Mouse (Mus musculus): ENCODE results near the gene Mthfd2. TPM values are rescaled to one million over a fixed set of nuclear protein-coding genes. Genes with fewer than 3 reads are reported as not detected.
"Not testable (repeated sequence)": the region's sequence is repeated elsewhere in the genome, so short reads cannot be mapped to it uniquely, and the experiment has no call there.

Gene Mthfd2
- polyA plus RNA-seq, 1 experiment from 2014 or later, result 112 TPM

DNA sequence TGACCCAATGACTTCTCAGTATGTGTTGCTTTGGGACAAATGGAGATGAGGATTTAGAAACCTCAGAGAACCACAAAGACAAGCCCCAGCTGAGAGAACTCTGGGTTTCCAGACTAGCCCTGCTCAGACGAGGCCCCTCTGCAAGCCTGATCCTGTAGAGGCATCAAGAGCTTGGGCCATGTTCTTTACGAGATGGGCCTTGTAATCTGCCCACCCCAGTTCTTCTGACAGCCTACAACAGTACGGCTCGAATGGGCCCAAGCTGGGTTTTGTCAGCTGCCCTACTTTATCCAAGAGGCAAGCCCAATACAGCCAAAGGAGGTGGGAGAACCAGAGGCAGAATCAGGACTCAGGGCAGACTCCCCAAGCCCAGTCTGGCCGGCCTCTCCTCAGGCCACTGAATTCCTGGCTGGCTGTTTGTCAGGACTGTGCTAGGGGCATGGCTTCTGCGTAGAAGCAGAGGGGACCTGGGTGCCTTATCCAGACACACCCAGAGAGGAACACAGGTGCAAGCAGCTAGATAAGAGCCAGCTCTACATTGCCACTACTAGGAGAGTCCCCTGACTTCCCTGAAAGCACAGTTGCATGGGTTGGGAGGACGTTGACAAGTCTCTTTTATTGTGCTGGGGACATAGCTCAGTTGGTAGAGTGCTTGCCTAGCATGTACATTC lies 25.9 kb upstream of the Mthfd2 start:
- H3K4me1 ChIP-seq, result peaks cover 74% of the 10 kb centered on the region

GRCm38 (mm10) chr6:83350851-83351405 lies 25.2 kb upstream of the Mthfd2 start:
- H3K9me3 ChIP-seq (replicated peaks), result no peaks in the 10 kb centered on the region
- H3K4me2 ChIP-seq, result peak overlapping the region; percentile 76
- no peaks in the 10 kb centered on the region for H3K27me3 ChIP-seq (replicated peaks)
- no peak for ATAC-seq
- peak overlapping the region; percentile 83 for H3K4me3 ChIP-seq
- H3K4me1 ChIP-seq, result peaks cover 69% of the 10 kb centered on the region
- H3K27ac ChIP-seq, result peak overlapping the region; percentile 98
- WGBS (ENCODE audit: insufficient replicate concordance), result 75% methylated on average over 16 of the region's 16 CpGs
- H3K36me3 ChIP-seq, result peaks cover 61% of the 10 kb centered on the region
- peak overlapping the region; percentile 95 for H3K9ac ChIP-seq

More for the DNA sequence above, 25.9 kb upstream of the Mthfd2 start:
- H3K27me3 ChIP-seq (replicated peaks), result no peaks in the 10 kb centered on the region
- no peaks in the 10 kb centered on the region for H3K9me3 ChIP-seq (replicated peaks)
- H3K27ac ChIP-seq, result peak overlapping the region; percentile 98
- peak overlapping the region; percentile 95 for H3K9ac ChIP-seq
- peaks cover 67% of the 10 kb centered on the region for H3K36me3 ChIP-seq
- 16% methylated on average over 7 of the region's 7 CpGs for WGBS (ENCODE audit: insufficient replicate concordance)
- peak overlapping the region; percentile 83 for H3K4me3 ChIP-seq
- peak; percentile 96 for ATAC-seq
- H3K4me2 ChIP-seq, result peak overlapping the region; percentile 76

GRCm38 (mm10) chr6:83350172-83350571 lies 24.5 kb upstream of the Mthfd2 start:
- ATAC-seq, result no peak
- H3K4me2 ChIP-seq, result peak overlapping the region; percentile 76
- H3K4me3 ChIP-seq, result peak overlapping the region; percentile 83
- H3K27me3 ChIP-seq (replicated peaks), result no peaks in the 10 kb centered on the region
- peak overlapping the region; percentile 98 for H3K27ac ChIP-seq
- peaks cover 61% of the 10 kb centered on the region for H3K4me1 ChIP-seq
- peaks cover 58% of the 10 kb centered on the region for H3K36me3 ChIP-seq
- H3K9me3 ChIP-seq (replicated peaks), result no peaks in the 10 kb centered on the region
- peak overlapping the region; percentile 95 for H3K9ac ChIP-seq
- 72% methylated on average over 7 of the region's 7 CpGs for WGBS (ENCODE audit: insufficient replicate concordance)

- WGBS (ENCODE audit: insufficient replicate concordance), result under 1% methylated on average over 50 of the region's 53 CpGs
- H3K4me1 ChIP-seq, result peaks cover 54% of the 10 kb centered on the region
- peaks cover 54% of the 10 kb centered on the region for H3K36me3 ChIP-seq
- H3K9ac ChIP-seq, result peak overlapping the region; percentile 95
- no peaks in the 10 kb centered on the region for H3K27me3 ChIP-seq (replicated peaks)
- H3K27ac ChIP-seq, result peak overlapping the region; percentile 98
- peak overlapping the region; percentile 83 for H3K4me3 ChIP-seq
- H3K9me3 ChIP-seq (replicated peaks), result no peaks in the 10 kb centered on the region
- H3K4me2 ChIP-seq, result peak overlapping the region; percentile 76
- peak; percentile 78 for ATAC-seq
Measured at GRCm38 (mm10) chr6:83349274-83349958, 23.7 kb upstream of the Mthfd2 start.

- Histone ChIP-seq H3K4me1 (peaks cover 48% of the 10 kb centered on the region), H3K36me3 (peaks cover 54% of the 10 kb centered on the region), H3K27ac (peak within 1 kb of the TSS; percentile 98), H3K9me3 (replicated peaks) (no peaks in the 10 kb centered on the region), H3K9ac (peak within 1 kb of the TSS; percentile 95), H3K4me3 (peak within 1 kb of the TSS; percentile 83), H3K27me3 (replicated peaks) (no peaks in the 10 kb centered on the region), H3K4me2 (peak within 1 kb of the TSS; percentile 76)
- 39% methylated on average over 6 of the region's 6 CpGs for WGBS (ENCODE audit: insufficient replicate concordance)
- no peak for ATAC-seq
Measured at GRCm38 (mm10) chr6:83348873-83349272, 23.2 kb upstream of the Mthfd2 start, which contains the start of gene Bola3. Gene Bola3 (plus strand): TSS chr6:83349147.

DNA sequence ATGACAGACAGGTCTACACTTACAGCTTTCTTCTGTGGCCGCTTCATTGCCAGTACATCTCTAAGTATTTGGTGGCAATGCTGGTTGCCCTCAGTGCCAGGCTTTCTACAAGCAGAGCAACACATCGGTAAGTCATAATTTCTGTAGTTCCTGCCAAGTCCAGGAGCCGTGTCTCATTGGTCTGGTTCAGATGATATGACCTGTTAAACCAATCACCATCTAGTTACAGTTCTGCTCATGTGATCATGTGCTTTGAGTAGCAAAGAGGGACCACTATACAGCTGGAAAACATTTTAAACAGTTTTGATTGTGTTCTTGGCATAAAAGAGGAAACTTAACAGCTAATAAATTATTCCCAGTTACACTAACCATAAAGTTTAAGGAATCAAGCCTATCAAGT lies 22.2 kb upstream of the Mthfd2 start:
- Histone ChIP-seq H3K4me2 (no peak overlapping the region), H3K9me3 (replicated peaks) (no peaks in the 10 kb centered on the region), H3K36me3 (peaks cover 52% of the 10 kb centered on the region), H3K27ac (peak overlapping the region; percentile 78; the same call in 1 of the 2 replicates), H3K4me1 (peaks cover 39% of the 10 kb centered on the region), H3K27me3 (replicated peaks) (no peaks in the 10 kb centered on the region), H3K9ac (no peak overlapping the region), H3K4me3 (no peak overlapping the region)
- ATAC-seq, result no peak
- WGBS (ENCODE audit: insufficient replicate concordance), result 65% methylated on average over 3 of the region's 3 CpGs

- 87% methylated on average over 8 of the region's 8 CpGs for WGBS (ENCODE audit: insufficient replicate concordance)
- H3K27ac ChIP-seq; ATAC-seq; H3K27me3 ChIP-seq (replicated peaks); H3K4me2 ChIP-seq; H3K9ac ChIP-seq; H3K4me3 ChIP-seq; H3K9me3 ChIP-seq (replicated peaks): not testable (repeated sequence)
- peaks cover 15% of the 10 kb centered on the region for H3K4me1 ChIP-seq
- H3K36me3 ChIP-seq, result peaks cover 60% of the 10 kb centered on the region
Measured at GRCm38 (mm10) chr6:83345285-83345684, 19.6 kb upstream of the Mthfd2 start.

- Histone ChIP-seq H3K4me2 (no peak overlapping the region), H3K27ac (no peak overlapping the region), H3K9me3 (replicated peaks) (no peaks in the 10 kb centered on the region), H3K27me3 (replicated peaks) (no peaks in the 10 kb centered on the region), H3K4me1 (no peaks in the 10 kb centered on the region), H3K36me3 (peaks cover 78% of the 10 kb centered on the region), H3K9ac (no peak overlapping the region), H3K4me3 (no peak overlapping the region)
- ATAC-seq, result no peak
- 84% methylated on average over 2 of the region's 2 CpGs for WGBS (ENCODE audit: insufficient replicate concordance)
Measured at GRCm38 (mm10) chr6:83342957-83343356, 17.2 kb upstream of the Mthfd2 start.

DNA sequence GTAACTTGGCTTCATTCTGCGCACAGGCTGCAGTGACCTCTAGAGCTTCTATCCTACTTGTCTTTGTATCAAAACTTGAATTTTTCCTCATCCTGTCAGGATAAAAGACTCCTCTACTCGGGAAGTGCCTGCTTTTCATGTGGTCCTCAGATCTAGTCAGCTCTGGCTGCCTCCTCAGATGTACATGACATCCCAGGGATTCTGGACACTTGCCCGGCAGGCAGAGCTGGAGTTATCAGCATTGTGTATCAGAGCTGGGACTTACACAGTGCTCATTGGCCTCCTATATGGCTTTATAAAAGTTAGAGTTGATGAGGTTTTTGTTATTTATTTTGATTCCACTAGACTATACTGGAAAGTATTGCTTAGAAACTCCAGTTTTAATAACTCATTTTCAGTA lies 15.7 kb upstream of the Mthfd2 start:
- H3K4me3 ChIP-seq, result no peak overlapping the region
- H3K9me3 ChIP-seq (replicated peaks), result no peaks in the 10 kb centered on the region
- H3K9ac ChIP-seq, result no peak overlapping the region
- no peaks in the 10 kb centered on the region for H3K27me3 ChIP-seq (replicated peaks)
- H3K36me3 ChIP-seq, result peaks cover 85% of the 10 kb centered on the region
- WGBS (ENCODE audit: insufficient replicate concordance), result 77% methylated on average over 3 of the region's 3 CpGs
- H3K4me1 ChIP-seq, result no peaks in the 10 kb centered on the region
- ATAC-seq, result no peak
- no peak overlapping the region for H3K27ac ChIP-seq
- no peak overlapping the region for H3K4me2 ChIP-seq

GRCm38 (mm10) chr6:83327591-83328190 lies 2.0 kb upstream of the Mthfd2 start:
- Histone ChIP-seq H3K27ac (no peak overlapping the region), H3K27me3 (replicated peaks) (no peaks in the 10 kb centered on the region), H3K4me1 (peaks cover 44% of the 10 kb centered on the region), H3K9ac (peak overlapping the region; percentile 88; the same call in 1 of the 2 replicates), H3K9me3 (replicated peaks) (no peaks in the 10 kb centered on the region), H3K4me2 (peak overlapping the region; percentile 78), H3K36me3 (peaks cover 53% of the 10 kb centered on the region), H3K4me3 (peak overlapping the region; percentile 91)
- no peak for ATAC-seq
- 87% methylated on average over 3 of the region's 3 CpGs for WGBS (ENCODE audit: insufficient replicate concordance)

DNA sequence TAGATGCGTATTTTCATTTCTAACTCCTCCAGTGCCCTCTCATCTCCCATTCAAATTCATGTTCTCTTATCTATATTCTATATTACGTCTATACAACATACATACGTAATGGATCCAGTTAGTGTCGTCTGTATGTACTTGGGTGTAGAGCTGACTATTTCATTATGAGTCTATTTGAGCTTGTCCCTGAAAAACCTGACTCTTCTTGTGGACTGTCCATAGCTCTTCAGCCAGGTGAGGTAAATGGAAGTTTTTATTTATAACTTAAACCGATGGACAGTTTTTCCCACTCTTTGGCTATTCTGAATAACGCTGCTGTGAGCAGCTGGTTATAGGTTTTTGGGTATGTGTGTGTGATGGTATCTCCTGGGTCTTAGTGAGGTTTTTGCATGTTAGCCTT lies 1.1 kb upstream of the Mthfd2 start:
- no peak for ATAC-seq
- Histone ChIP-seq H3K36me3 (peaks cover 44% of the 10 kb centered on the region), H3K9me3 (replicated peaks) (no peaks in the 10 kb centered on the region), H3K4me3 (peak overlapping the region; percentile 91), H3K4me1 (peaks cover 44% of the 10 kb centered on the region), H3K9ac (peak overlapping the region; percentile 88), H3K27me3 (replicated peaks) (no peaks in the 10 kb centered on the region), H3K4me2 (peak overlapping the region; percentile 78), H3K27ac (peak overlapping the region; percentile 98)
- WGBS (ENCODE audit: insufficient replicate concordance), result 36% methylated on average over 6 of the region's 6 CpGs

- no peaks in the 10 kb centered on the region for H3K9me3 ChIP-seq (replicated peaks)
- peaks cover 44% of the 10 kb centered on the region for H3K4me1 ChIP-seq
- H3K27me3 ChIP-seq (replicated peaks), result no peaks in the 10 kb centered on the region
- WGBS (ENCODE audit: insufficient replicate concordance), result 3% methylated on average over 6 of the region's 6 CpGs
- H3K4me3 ChIP-seq, result peak overlapping the region; percentile 91
- H3K4me2 ChIP-seq, result peak overlapping the region; percentile 78
- H3K36me3 ChIP-seq, result peaks cover 40% of the 10 kb centered on the region
- H3K9ac ChIP-seq, result peak overlapping the region; percentile 88
- ATAC-seq, result peak; percentile 34
- H3K27ac ChIP-seq, result peak overlapping the region; percentile 98
Measured at GRCm38 (mm10) chr6:83326394-83326736, 657 bp upstream of the Mthfd2 start.

Data from liver, embryonic 12.5 days (tissue).